In the genomic region with DNA sequence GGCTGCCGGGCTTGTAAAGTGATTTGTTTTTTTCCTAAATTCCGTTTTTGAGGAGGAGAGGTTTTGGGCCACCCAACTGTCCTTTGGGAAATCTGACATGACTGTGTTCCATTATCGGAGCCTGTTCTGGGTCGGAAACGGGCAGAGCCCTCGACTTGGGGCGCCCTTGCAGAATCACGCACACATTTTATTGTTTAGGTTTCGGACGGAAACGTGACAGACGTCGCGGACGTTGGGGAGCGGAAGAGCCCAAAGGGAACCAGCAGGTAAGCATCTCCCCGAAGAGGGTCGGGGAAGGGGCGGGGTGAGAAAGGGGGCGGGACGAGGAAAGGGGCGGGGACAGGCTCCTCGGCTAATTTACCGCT, we compare ENCODE assay signal across 8 mouse cellular contexts. TPM values are rescaled to one million over a fixed set of nuclear protein-coding genes. Genes with fewer than 3 reads are reported as not detected.
DNase-seq lines count a peak whose midpoint lies in the region; ATAC-seq and TF ChIP-seq lines count a peak whose summit lies in the region.

No protein-coding gene starts in this region.

- peak overlapping the region; percentile 35 to 75; a peak in 3 of 4 replicates for H3K27ac ChIP-seq in heart, embryonic 14.5 days (replicated peaks in 1 of 2; ENCODE audit: control insufficient read depth in 1 of 2, insufficient read depth in 1 of 2, low read depth in 2 of 2, low read length in 2 of 2)
- H3K27ac ChIP-seq in ES-E14 (ENCODE audit: insufficient read depth, low read depth, low read length, poor library complexity, severe bottlenecking) (peak overlapping the region; percentile 92), macrophage (0 out of 2 replicates have a peak overlapping the region, but pooled peaks have one; percentile 17)
- H3K27ac ChIP-seq in forebrain, postnatal 0 days (ENCODE audit: low read depth, low read length), result peak overlapping the region; percentile 93

- no peak for TF ChIP-seq CTCF in forebrain, postnatal 0 days (IDR thresholded peaks at IDR 0.05; ENCODE audit: low read depth)

- peak overlapping the region; percentile 32; the same call in 1 of the 2 replicates for H3K9ac ChIP-seq in heart, embryonic 14.5 days (ENCODE audit: low read length)
- H3K9ac ChIP-seq in ES-E14 (ENCODE audit: insufficient read depth, low read depth, low read length, poor library complexity, severe bottlenecking), result peak overlapping the region; percentile 73
- H3K9ac ChIP-seq in forebrain, postnatal 0 days, result peak overlapping the region; percentile 81

- ATAC-seq in heart, embryonic 14.5 days (ENCODE audit: insufficient number of reproducible peaks, insufficient read depth, low FRiP score, low read depth), result no peak
- ATAC-seq in forebrain, postnatal 0 days, result no peak; the same call in 1 of the 2 replicates

- intact Hi-C loops in heart, postnatal 25 days (cut with DNase I), result loop anchor here (5.0 kb wide), 1 partner anchor 62 kb away; a partner anchor contains a TSS

- H3K79me2 ChIP-seq in macrophage (ENCODE audit: inconsistent target), result peaks cover 24% of the 10 kb centered on the region

- WGBS in heart, embryonic 14.5 days, result under 1% methylated on average over 24 of the region's 24 CpGs
- under 1% methylated on average over 24 of the region's 24 CpGs for WGBS in forebrain, postnatal 0 days
- 1% methylated on average over 23 of the region's 24 CpGs for WGBS in macrophage (ENCODE audit: missing documents)

- H3K27me3 ChIP-seq in heart, embryonic 14.5 days (ENCODE audit: control insufficient read depth, insufficient read depth, low read length), result no peaks in the 10 kb centered on the region
- no peaks in the 10 kb centered on the region for H3K27me3 ChIP-seq in forebrain, postnatal 0 days (ENCODE audit: insufficient read depth, low read length)

- H3K4me3 ChIP-seq in heart, embryonic 14.5 days (ENCODE audit: control insufficient read depth in 1 of 2, insufficient read depth in 1 of 2, low read depth in 1 of 2, low read length in 2 of 2), result peak overlapping the region; percentile 64 to 65
- H3K4me3 ChIP-seq in ES-E14 (ENCODE audit: insufficient read depth in 1 of 2, low read depth in 1 of 2, low read length in 2 of 2, poor library complexity in 1 of 2, severe bottlenecking in 1 of 2) (peak overlapping the region; percentile 60), macrophage (ENCODE audit: inconsistent target) (peak overlapping the region; percentile 40)
- H3K4me3 ChIP-seq in forebrain, postnatal 0 days (ENCODE audit: low read depth, low read length), result peak overlapping the region; percentile 71

- H3K4me1 ChIP-seq in heart, embryonic 14.5 days (ENCODE audit: control insufficient read depth in 2 of 2, insufficient read depth in 2 of 2, low read length in 2 of 2), result peaks cover 5 to 12% of the 10 kb centered on the region in 2 experiments
- peaks cover 10 to 19% of the 10 kb centered on the region in 2 experiments for H3K4me1 ChIP-seq in ES-E14 (ENCODE audit: control insufficient read depth in 2 of 2, insufficient read depth in 2 of 2, low read length in 2 of 2, poor library complexity in 1 of 2)
- H3K4me1 ChIP-seq in forebrain, postnatal 0 days (ENCODE audit: insufficient read depth), result no peaks in the 10 kb centered on the region

- no peaks in the 10 kb centered on the region for H3K9me3 ChIP-seq in heart, embryonic 14.5 days (ENCODE audit: control insufficient read depth, low read length)
- H3K9me3 ChIP-seq in ES-E14 (ENCODE audit: control insufficient read depth, insufficient read depth, low read depth, low read length), result no peaks in the 10 kb centered on the region
- H3K9me3 ChIP-seq in forebrain, postnatal 0 days (ENCODE audit: low read length), result no peaks in the 10 kb centered on the region

- H3K4me2 ChIP-seq in heart, embryonic 14.5 days (ENCODE audit: low read length), result peak overlapping the region; percentile 83
- H3K4me2 ChIP-seq in forebrain, postnatal 0 days (ENCODE audit: low read depth), result peak overlapping the region; percentile 83

- H3K36me3 ChIP-seq in heart, embryonic 14.5 days (ENCODE audit: control insufficient read depth, insufficient read depth, low read length), result peaks cover 27% of the 10 kb centered on the region
- H3K36me3 ChIP-seq in ES-E14 (ENCODE audit: control insufficient read depth, insufficient read depth, low read length, poor library complexity, severe bottlenecking) (peaks cover 13% of the 10 kb centered on the region), macrophage (ENCODE audit: inconsistent target) (no peaks in the 10 kb centered on the region)
- H3K36me3 ChIP-seq in forebrain, postnatal 0 days (ENCODE audit: insufficient read depth), result 0 out of 2 replicates have a peak, but pooled peaks cover 9% of the 10 kb centered on the region

- DNase-seq in heart, postnatal 25 days (ENCODE audit: low spot score), result no peak
- DNase-seq in ES-E14 (ENCODE audit: low read depth, low spot score), result no peak
- DNase-seq in forebrain, postnatal 0 days, result no peak
- DNase-seq in embryo, embryonic 9.5 days (ENCODE audit: extremely low spot score), result no peak
- DNase-seq in thymus, postnatal 10 days (ENCODE audit: low spot score in 2 of 2), result no peak
- no peak for DNase-seq in kidney, adult 11 months

- in situ Hi-C loops in ES-E14 (cut with MboI; ENCODE audit: low sequenced_read_pairs in 2 of 2, unreplicated experiment in 2 of 2), result no loop called here

TF ChIP-seq in ES-E14, 5 proteins besides CTCF, POLR2A, EP300 and RAD21:
- TF ChIP-seq MAFK (IDR thresholded peaks at IDR 0.05; ENCODE audit: insufficient read depth, low read depth, low read length), result no peak
- no peak for TF ChIP-seq CHD2 (IDR thresholded peaks at IDR 0.05; ENCODE audit: low read depth, low read length)
- TF ChIP-seq ZNF384 (IDR thresholded peaks at IDR 0.05; ENCODE audit: low read depth, low read length), result no peak
- no peak for TF ChIP-seq ZC3H11A (IDR thresholded peaks at IDR 0.05; ENCODE audit: borderline replicate concordance, low read depth, low read length)
- TF ChIP-seq HCFC1 (IDR thresholded peaks at IDR 0.05; ENCODE audit: borderline replicate concordance, insufficient read depth, low read length), result no peak

RNA-seq across cellular contexts. Expression of a gene that starts 0.6 kb away (rescaled TPM):
- 10.0 and 10.5 TPM in 2 replicates for polyA plus RNA-seq in heart, embryonic 14.5 days (2014; fragmentation: Nextera tagmentation; extraction: Ambion mirVana)
- total RNA-seq in heart, postnatal 25 days (2021), result 10 to 100 TPM; 29.8 to 35.0 TPM
- 119 and 123 TPM in 2 replicates for total RNA-seq in ES-E14 (2012; rRNA removed)
- total RNA-seq in forebrain, postnatal 0 days (2014; rRNA removed), result 59.9 and 64.8 TPM in 2 replicates
- 9.3 and 13.2 TPM in 2 replicates for polyA plus RNA-seq in forebrain, postnatal 0 days (2015; fragmentation: Nextera tagmentation; extraction: Ambion mirVana)
- total RNA-seq in macrophage (2018; cell fraction: chromatin; rRNA removed), result 10 to 100 TPM in 25 of 26 experiments, 1 to 10 TPM in 1; 9.0 to 93.0 (median 45.5) TPM
- 10 to 100 TPM in 25 of 26 experiments, 1 to 10 TPM in 1; 9.9 to 33.1 (median 19.7) TPM for total RNA-seq in macrophage (2018; cell fraction: cytosol; rRNA removed)
- total RNA-seq in macrophage (2018; cell fraction: nucleus; rRNA removed), result 10 to 100 TPM; 18.1 to 52.9 (median 30.0) TPM
- polyA plus RNA-seq in macrophage (2018), result 13.1 to 14.8 TPM (median 13.7 TPM) in 3 replicates

Comparison
In these comparisons a context has a peak if more than half of its experiments do, and no peak if none do; other contexts are left out.
1. H3K27ac ChIP-seq: peak in every context shown above with its lines; median percentile 93 in forebrain, postnatal 0 days; 92 in ES-E14; 55 in heart, embryonic 14.5 days; 17 in macrophage.